Mouse (Mus musculus) heart, postnatal 4 days (tissue): ENCODE measurements around the gene Thada. TPM values are rescaled to one million over a fixed set of nuclear protein-coding genes. Genes with fewer than 3 reads are reported as not detected.
"Not testable (repeated sequence)": the region's sequence is repeated elsewhere in the genome, so short reads cannot be mapped to it uniquely, and the experiment has no call there.

Experiments used
- DNase-seq: peaks from one replicate; pipeline ENCODE4 v3.0.0; 2021
- total RNA-seq, 2 experiments: library from RNA; stranded (reverse); gene quantifications; 2 replicates each; pipeline ENCODE4 v1.2.3; 2021

The Thada gene
- total RNA-seq, 2 experiments from 2014 or later, result 12.8 to 16.2 TPM

GRCm38 (mm10) chr17:84340574-84340973 is 125.4 kb downstream of the Thada start:
- DNase-seq, result no peak

- DNase-seq, result no peak
These were observed 130.0 kb downstream of the Thada start for GRCm38 (mm10) chr17:84335996-84336395.

- DNase-seq, result no peak
These were observed 130.9 kb downstream of the Thada start for GRCm38 (mm10) chr17:84335076-84335475.

- DNase-seq, result no peak
These were observed 131.6 kb downstream of the Thada start for GRCm38 (mm10) chr17:84334241-84335014.

GRCm38 (mm10) chr17:84332940-84333339 is 133.1 kb downstream of the Thada start:
- no peak for DNase-seq

- no peak for DNase-seq
These were observed 135.0 kb downstream of the Thada start for GRCm38 (mm10) chr17:84330986-84331385.

- no peak for DNase-seq
These were observed 135.5 kb downstream of the Thada start for GRCm38 (mm10) chr17:84330506-84330905.

- DNase-seq, result no peak
These were observed 136.0 kb downstream of the Thada start for GRCm38 (mm10) chr17:84329906-84330470.

- no peak for DNase-seq
These were observed 137.5 kb downstream of the Thada start for GRCm38 (mm10) chr17:84328526-84328925.

GRCm38 (mm10) chr17:84327051-84327925 is 138.7 kb downstream of the Thada start:
- no peak for DNase-seq

- no peak for DNase-seq
These were observed 143.8 kb downstream of the Thada start for GRCm38 (mm10) chr17:84322176-84322575.

GRCm38 (mm10) chr17:84321351-84321750 is 144.7 kb downstream of the Thada start:
- DNase-seq, result no peak

- no peak for DNase-seq
These were observed 145.4 kb downstream of the Thada start for GRCm38 (mm10) chr17:84320576-84320975.

- no peak for DNase-seq
These were observed 151.7 kb downstream of the Thada start for GRCm38 (mm10) chr17:84314341-84314740.

- no peak for DNase-seq
These were observed 152.5 kb downstream of the Thada start for GRCm38 (mm10) chr17:84313494-84313893.

- DNase-seq, result no peak
These were observed 159.9 kb downstream of the Thada start for GRCm38 (mm10) chr17:84306151-84306550.

GRCm38 (mm10) chr17:84305074-84305473 is 160.9 kb downstream of the Thada start:
- DNase-seq, result no peak

- DNase-seq, result no peak
These were observed 161.9 kb downstream of the Thada start for GRCm38 (mm10) chr17:84304141-84304540.

GRCm38 (mm10) chr17:84297976-84298375 is 168.0 kb downstream of the Thada start:
- no peak for DNase-seq

- DNase-seq, result no peak
These were observed 172.8 kb downstream of the Thada start for GRCm38 (mm10) chr17:84293221-84293620.

GRCm38 (mm10) chr17:84291228-84291627 is 174.8 kb downstream of the Thada start:
- not testable (repeated sequence) for DNase-seq

- DNase-seq, result no peak
These were observed 178.2 kb downstream of the Thada start for GRCm38 (mm10) chr17:84287675-84288420.
